Mouse (Mus musculus): ENCODE results near the gene Tbx15. TPM values are rescaled to one million over a fixed set of nuclear protein-coding genes. Genes with fewer than 3 reads are reported as not detected.

Tbx15 gene
- total RNA-seq, 2 experiments from 2014 or later, result not detected

DNA sequence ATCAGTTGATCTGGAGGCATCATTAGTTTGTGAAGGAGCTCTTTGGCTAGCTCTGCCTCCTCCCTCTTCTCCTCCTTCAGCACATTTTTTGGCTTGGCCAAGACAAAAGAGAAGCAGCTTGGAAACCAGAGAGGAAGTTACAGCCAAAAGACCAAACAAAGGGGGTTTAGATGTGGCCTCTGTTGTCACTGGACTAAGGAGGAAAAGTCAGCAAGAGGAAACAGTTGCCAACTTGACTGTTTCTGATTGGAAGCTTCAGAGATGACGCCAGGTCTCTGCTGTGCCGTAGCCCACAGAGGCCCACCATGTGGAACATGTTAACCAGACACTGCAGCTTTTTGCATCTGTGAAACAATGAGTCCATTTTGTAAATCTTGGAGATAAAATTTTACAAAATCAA lies 96.7 kb downstream of the Tbx15 start:
- ATAC-seq (replicated peaks; ENCODE audit: poor library complexity, severe bottlenecking), result no peak

DNA sequence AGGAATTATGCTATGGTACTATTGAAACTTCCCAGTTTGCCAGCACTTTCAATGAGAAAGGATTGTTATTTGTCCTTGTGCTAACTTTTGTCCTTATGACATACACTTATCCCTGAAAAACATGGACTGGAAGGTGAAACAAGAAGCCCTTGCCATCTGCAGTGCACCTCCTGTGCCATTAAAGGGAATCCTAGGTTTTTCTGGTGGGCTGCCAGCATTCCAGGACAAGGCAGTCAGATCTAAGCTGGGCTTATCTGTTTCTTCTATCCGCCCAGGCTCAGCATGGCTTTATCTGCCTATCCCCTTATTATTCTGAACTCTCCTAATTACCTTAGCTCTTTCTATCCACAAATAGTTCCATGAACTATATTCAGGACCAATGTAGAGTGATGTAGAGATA lies 98.6 kb downstream of the Tbx15 start:
- ATAC-seq (replicated peaks; ENCODE audit: poor library complexity, severe bottlenecking), result no peak

- no peak for ATAC-seq (replicated peaks; ENCODE audit: poor library complexity, severe bottlenecking)
Measured at GRCm38 (mm10) chr3:99340021-99340420, 99.8 kb downstream of the Tbx15 start.

- no peak for ATAC-seq (replicated peaks; ENCODE audit: poor library complexity, severe bottlenecking)
Measured at GRCm38 (mm10) chr3:99379616-99380250, 139.6 kb downstream of the Tbx15 start.

DNA sequence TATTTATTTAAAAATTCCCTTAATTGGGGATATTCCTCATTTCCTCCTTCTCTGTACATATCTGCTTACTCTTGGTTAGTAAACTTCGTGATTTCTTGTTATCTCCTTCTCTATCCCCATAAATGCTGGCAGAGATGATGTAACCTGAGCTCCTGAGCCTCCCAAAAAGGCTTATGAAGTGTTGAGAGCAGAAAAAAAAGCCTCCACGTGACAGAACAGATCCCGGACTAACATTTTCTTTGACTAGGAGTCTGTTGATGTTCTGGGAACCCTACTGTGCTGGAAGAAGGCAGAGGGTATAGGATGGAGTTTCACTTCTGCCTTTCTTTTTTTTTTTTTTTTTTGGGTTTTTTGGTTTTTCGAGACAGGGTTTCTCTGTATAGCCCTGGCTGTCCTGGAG lies 146.9 kb downstream of the Tbx15 start:
- no peak for ATAC-seq (replicated peaks; ENCODE audit: poor library complexity, severe bottlenecking)

Other genes starting within 250 kb of the Tbx15 start
- 4.7 and 11.4 TPM in 2 replicates for gene Wars2, start 99.3 kb upstream of the Tbx15 start, total RNA-seq (2014; fragmentation: Nextera tagmentation)
- gene Wars2, start 99.3 kb upstream of the Tbx15 start, total RNA-seq (2017), result 4.6 and 5.7 TPM in 2 replicates